Mouse (Mus musculus): ENCODE data around the gene D16Ertd472e.
"Not testable (repeated sequence)": the region's sequence is repeated elsewhere in the genome, so short reads cannot be mapped to it uniquely, and the experiment has no call there.

Gene D16Ertd472e

DNA sequence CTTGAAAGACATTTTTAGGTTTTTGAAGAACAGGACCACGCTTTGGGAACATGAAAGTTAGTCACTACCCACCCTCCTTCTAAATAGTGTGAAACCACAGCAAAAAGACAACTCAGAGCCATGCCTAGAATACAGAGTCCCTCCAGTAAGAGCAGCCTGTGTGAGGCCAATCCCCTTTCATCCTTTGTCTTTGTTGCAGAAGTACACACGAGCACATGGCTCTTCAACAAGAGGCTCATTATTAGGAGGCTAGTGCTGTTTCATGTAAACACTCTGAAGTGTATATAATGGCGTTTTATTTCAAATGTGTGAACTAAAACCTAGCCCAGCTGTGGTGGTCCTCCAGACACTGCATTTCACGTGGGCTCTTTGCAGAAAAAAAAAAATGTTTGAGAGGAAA is 3.5 kb downstream of the D16Ertd472e start:
- no peak for DNase-seq (ENCODE audit: low spot score)

- no peak for DNase-seq (ENCODE audit: low spot score)
Observed at GRCm38 (mm10) chr16:78564110-78564821, 12.2 kb downstream of the D16Ertd472e start.

- DNase-seq (ENCODE audit: low spot score): no peak
Observed at GRCm38 (mm10) chr16:78563093-78563971, 13.2 kb downstream of the D16Ertd472e start.

DNA sequence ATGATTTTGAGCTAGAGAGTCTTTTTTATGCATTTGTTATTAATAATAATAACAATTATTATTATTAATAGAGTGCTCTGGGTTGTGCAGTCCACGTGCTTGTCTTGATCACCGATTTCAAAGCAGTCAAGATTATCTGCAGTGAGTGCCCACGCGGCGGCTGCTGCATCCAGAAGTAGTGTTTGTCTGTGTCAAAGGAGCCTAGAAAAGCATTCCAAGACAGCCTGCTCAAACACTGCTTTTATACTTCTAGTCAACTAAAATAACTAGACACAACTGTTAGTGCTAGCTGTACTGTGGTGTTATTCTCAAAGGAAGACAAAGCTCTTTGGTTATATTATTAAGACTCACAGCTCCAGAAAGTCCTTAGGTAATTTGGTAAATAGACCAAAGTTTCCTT is 15.9 kb downstream of the D16Ertd472e start:
- no peak for DNase-seq (ENCODE audit: low spot score)

DNA sequence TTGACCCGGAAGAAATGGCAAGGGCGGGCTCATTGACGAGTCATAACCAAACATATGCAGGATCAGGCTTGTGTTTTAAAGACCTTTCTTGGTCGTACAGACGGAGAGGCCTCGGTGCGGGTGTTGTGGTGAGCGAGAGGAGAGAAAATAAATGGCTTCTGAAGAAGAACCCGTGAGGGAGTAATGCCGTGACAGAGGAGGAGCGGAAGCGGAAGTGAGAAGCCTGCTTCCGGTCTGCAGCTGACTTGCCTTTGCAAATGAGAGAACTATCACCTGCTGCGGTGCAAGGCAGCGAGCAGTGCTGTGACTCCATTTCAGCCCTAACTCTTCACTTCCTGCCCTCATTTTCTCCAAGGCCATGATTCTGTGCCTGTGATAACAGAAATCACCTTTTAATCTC is 16.4 kb downstream of the D16Ertd472e start:
- no peak for DNase-seq (ENCODE audit: low spot score)

DNA sequence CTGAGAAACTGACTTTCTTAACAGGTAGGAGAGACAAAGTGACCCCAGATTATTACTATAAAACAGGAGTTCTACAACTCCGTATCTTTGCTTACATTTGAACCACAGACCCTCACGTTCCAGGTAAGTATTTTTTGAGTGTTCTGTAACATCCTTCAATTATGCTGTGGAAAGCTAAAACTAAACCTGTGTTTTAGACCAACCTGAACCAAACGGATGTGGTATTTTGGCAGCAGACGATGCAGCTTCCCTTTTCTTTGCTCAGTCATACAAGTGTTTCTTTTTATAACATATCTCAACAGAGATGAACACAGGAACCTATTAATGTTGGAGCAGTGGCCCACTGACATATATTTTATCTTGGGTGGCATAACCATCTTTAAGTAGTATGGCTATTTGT is 18.9 kb downstream of the D16Ertd472e start:
- no peak for DNase-seq (ENCODE audit: low spot score)

DNA sequence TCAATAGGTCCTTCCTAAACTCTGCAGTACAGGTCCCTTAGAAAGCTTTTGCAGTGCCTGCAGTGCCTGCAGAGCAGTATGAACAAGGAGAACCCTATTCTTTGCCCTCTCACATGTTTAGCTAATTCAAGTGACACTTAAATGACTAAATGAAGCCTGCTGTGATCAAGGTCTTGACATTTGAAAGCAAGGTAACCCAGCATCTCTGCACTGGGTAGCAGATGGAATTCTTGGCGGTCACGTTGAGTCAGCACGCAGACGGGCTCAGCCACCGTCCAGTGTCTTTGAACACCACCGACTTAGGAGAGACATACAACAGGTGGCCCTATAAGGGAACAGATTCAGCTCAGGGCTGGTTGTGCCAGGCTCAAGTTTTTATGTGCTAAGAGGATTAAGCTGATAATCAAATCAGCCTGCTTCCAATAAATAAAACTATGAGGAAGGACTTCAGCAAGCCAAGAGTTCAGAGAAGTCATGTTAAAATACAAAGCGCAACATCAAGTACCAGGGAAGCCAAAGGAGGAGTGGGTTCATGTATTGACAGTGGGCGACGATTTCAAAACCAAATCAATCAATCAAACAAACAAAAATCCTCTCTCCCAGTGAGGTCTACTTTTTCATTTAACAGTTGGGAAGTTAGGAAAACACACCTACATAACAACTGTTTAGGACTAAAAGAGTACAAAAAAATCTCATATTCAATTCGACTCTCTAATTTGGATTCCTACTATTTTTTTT is 21.4 kb downstream of the D16Ertd472e start:
- DNase-seq (ENCODE audit: low spot score): no peak

- no peak for DNase-seq (ENCODE audit: low spot score)
Observed at GRCm38 (mm10) chr16:78547367-78547766, 29.1 kb downstream of the D16Ertd472e start.

DNA sequence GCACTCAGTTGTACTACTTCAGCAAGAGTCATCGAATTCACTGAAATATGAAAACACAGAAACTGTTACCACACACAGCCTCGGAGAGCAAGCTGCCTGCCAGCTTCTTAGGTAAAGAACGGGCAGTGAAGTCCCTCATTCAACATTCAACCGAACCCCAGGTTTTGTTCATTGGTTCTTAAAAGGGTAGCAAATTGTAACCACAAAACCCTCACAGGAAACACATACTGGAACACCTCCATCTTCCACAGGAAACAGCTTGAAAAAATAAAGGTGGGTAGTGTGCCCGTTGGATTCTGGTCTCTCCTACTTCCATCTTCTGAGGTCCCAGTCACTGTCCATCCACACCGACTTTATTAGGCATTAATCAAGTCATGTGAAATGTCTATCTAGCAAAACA is 30.0 kb downstream of the D16Ertd472e start:
- DNase-seq (ENCODE audit: low spot score): no peak

GRCm38 (mm10) chr16:78540376-78541246 is 35.9 kb downstream of the D16Ertd472e start:
- DNase-seq (ENCODE audit: low spot score): no peak

GRCm38 (mm10) chr16:78537798-78538422 is 38.6 kb downstream of the D16Ertd472e start:
- DNase-seq (ENCODE audit: low spot score): no peak

- DNase-seq (ENCODE audit: low spot score): no peak
Observed at GRCm38 (mm10) chr16:78537322-78537721, 39.2 kb downstream of the D16Ertd472e start.

DNA sequence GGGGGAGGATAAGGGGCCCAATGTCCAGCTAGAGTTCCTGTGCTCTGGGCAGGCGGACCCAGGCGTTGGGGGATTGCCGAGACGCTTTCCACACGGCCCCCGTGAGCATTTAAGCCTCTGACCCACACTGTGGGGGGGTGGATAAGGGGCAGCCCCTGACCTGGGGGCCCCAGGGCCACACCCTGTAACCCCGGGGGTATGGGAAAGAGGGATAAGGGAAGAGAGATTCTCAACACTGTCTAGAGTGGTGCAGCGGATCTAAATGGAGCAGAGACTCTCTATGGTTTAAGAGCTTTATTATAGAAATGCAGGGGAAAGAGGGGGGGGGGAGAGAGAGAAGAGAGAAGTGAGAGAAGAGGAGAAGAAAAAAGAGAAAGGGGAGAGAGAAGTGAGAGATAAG is 42.0 kb downstream of the D16Ertd472e start:
- no peak for DNase-seq (ENCODE audit: low spot score)

DNA sequence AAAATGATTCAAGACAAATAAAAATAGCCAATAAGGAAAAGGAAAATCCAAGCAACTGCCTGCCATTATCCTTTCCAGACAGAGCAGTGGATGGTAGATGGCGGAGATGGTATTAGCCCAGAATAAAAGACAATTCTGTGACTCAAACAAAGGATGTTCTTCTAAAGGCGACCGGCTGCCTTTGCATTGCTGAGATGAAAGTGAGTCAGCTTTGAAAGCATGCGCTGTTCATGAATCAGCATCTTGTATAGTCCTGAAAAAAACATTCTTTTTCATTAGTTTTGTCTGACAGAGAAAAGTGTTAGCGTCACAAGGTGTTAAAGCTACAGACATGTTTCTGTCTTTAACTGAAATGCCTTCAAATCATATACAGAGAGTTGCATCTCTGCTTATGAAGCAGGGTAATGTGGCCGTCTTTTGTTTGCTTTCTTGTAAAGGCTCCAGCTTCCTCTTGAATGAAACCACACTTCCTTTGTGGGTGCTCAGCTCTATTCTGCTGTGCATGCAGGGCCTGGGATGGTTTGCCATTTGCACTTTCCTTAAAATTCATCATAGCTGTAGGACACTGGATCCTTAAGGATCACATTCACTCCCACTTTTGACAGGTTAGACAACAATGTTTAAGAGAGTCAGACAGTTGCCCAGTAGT is 44.4 kb downstream of the D16Ertd472e start:
- no peak for DNase-seq (ENCODE audit: low spot score)

DNA sequence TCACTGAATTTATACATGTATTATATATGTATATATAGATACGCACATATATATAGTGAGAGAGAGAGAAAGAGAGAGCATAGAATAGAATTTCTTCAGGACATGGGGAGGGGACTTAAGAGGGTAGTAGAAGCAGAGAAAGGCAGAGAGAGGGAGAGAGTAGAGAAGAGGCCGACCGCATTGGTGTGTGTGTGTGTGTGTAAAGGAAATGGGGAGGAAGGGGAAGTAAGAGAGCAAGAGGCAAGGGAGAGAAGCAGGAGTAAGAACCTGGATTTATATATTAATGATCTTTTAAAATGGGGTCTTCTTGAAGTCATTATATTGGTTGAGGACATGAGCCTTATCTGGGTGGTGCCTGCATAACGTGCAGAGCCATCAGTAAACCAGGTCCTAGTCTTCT is 53.5 kb downstream of the D16Ertd472e start:
- DNase-seq (ENCODE audit: low spot score): no peak

DNA sequence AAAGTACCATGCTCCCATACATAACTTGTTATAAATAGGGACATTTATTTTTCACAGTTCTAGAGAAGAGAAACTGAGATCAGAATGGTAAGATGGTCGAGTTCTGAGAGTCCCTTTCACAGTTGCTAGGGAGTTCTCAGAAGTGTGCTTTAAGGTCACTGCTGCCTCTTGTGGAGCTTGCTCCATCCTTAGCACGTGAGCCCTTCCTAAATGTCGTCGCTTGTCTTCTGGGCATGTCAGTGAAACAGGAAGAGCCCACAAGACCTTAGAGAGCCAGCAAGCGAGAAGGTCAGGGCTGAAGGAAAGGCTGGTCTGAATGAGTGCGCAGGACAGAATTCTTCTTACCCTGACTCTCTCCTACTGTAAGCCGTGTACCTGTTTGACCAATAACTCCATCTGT is 57.8 kb downstream of the D16Ertd472e start:
- DNase-seq (ENCODE audit: low spot score): no peak

- DNase-seq (ENCODE audit: low spot score): no peak
Observed at GRCm38 (mm10) chr16:78517171-78517570, 59.3 kb downstream of the D16Ertd472e start.

- no peak for DNase-seq (ENCODE audit: low spot score)
Observed at GRCm38 (mm10) chr16:78511526-78511925, 65.0 kb downstream of the D16Ertd472e start.

DNA sequence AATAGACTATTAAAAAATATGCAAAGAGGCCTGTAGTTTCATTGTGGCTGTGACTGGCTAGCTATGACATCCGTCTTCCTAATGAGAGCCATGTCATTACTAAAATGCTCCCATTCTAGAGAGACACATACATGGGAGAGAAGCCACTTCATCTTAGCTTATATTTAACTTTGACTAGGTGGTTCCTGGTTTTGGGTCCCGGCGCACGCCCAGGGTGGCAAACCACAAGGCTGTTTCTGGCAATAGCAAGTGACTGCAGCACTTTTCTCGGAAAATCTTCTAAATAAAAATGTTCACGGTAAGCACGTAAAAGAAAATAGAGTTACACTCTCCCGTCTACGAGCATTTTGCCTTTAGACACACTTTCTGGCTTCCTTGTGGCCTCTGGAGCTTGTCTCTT is 74.0 kb downstream of the D16Ertd472e start:
- DNase-seq (ENCODE audit: low spot score): no peak

- not testable (repeated sequence) for DNase-seq (ENCODE audit: low spot score)
Observed at GRCm38 (mm10) chr16:78492696-78493095, 83.8 kb downstream of the D16Ertd472e start.

DNA sequence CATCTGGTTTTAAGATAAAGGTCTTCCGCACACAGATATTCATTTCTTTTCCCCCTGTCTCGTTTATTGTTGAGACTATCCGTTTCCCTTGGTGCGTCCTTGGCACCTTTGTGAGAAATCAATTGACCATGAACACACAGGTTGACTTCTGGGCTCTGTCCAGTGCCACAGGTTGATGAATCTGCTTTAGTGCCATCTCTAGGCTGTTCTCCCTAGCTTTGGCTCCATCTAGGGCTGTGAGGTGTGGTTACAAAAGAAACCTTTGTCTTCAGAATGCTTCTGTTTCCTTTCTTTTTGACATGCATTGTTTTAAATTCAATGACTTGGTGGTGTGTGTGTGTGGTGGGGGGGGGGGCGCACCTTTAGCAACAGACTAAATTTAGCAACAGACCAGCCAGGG is 85.7 kb downstream of the D16Ertd472e start:
- no peak for DNase-seq (ENCODE audit: low spot score)

All from layer of hippocampus, adult 9-10 months (tissue).